ENCODE assay signal across 19 mouse cellular contexts in the genomic region with DNA sequence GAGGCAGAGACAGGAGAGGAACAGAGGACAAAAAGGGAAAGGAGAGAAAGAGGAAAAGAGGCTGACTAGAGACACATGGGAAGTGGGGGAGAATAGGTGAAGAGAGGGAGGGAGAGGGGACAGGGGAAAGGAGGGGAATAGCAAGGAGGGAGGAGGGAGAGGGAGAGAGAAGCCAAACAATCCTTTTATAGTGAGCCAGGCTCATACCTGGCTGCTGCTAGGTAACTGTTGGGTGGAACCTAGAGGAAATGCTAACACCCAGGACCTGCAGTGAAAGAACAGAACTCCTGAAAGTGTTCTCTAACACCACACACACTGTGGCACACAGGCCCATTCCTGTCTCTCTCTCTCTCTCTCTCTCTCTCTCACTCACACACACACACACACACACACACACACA. TPM values are rescaled to one million over a fixed set of nuclear protein-coding genes. Genes with fewer than 3 reads are reported as not detected.
DNase-seq lines count a peak whose midpoint lies in the region; ATAC-seq and TF ChIP-seq lines count a peak whose summit lies in the region.
"Had no signal": no experiment of that assay in that cellular context is flagged by ENCODE, and none has a peak within 500 bp of the region (broad histone marks: within the 10 kb centered on the region; RNA-seq: fewer than 3 reads in every experiment).

No protein-coding gene starts in this region.

- no peak overlapping the region for H3K4me2 ChIP-seq in heart, embryonic 15.5 days
- H3K4me2 ChIP-seq in hindbrain, embryonic 16.5 days (ENCODE audit: low read length), result no peak overlapping the region
- H3K4me2 ChIP-seq in stomach, embryonic 14.5 days (replicated peaks; ENCODE audit: low read depth, low read length), result no peak overlapping the region
- H3K4me2 ChIP-seq: heart, embryonic 12.5 days had no signal

- no peak overlapping the region for H3K4me3 ChIP-seq in heart, embryonic 15.5 days
- no peak overlapping the region for H3K4me3 ChIP-seq in layer of hippocampus, adult 2 months
- H3K4me3 ChIP-seq in hindbrain, embryonic 16.5 days (ENCODE audit: low read length), result no peak overlapping the region
- no peak overlapping the region for H3K4me3 ChIP-seq in stomach, embryonic 14.5 days (ENCODE audit: low read depth, low read length)
- no peak overlapping the region for H3K4me3 ChIP-seq in cerebellum, adult 2 months (replicated peaks; ENCODE audit: insufficient read depth, low read depth, low read length)
- H3K4me3 ChIP-seq: heart, embryonic 12.5 days; midbrain, embryonic 10.5 days had no signal

- no peak for TF ChIP-seq POLR2A in cerebellum, adult 2 months (IDR thresholded peaks at IDR 0.05; ENCODE audit: borderline replicate concordance, insufficient read depth, low read length)

- H3K9ac ChIP-seq in heart, embryonic 15.5 days, result no peak overlapping the region
- no peak overlapping the region for H3K9ac ChIP-seq in hindbrain, embryonic 16.5 days (ENCODE audit: low read depth, low read length)
- no peak overlapping the region for H3K9ac ChIP-seq in stomach, embryonic 14.5 days (replicated peaks; ENCODE audit: low read depth, low read length)
- H3K9ac ChIP-seq: forebrain, postnatal 0 days; heart, embryonic 12.5 days; liver, embryonic 14.5 days had no signal

- H3K27me3 ChIP-seq in heart, embryonic 15.5 days, result no peaks in the 10 kb centered on the region
- H3K27me3 ChIP-seq in hindbrain, embryonic 16.5 days (replicated peaks; ENCODE audit: control insufficient read depth, insufficient read depth, low read length), result no peaks in the 10 kb centered on the region
- no peaks in the 10 kb centered on the region for H3K27me3 ChIP-seq in stomach, embryonic 14.5 days (ENCODE audit: control insufficient read depth, insufficient read depth, low read length)
- H3K27me3 ChIP-seq in cerebellum, adult 2 months (ENCODE audit: control insufficient read depth, insufficient read depth, low read length), result no peaks in the 10 kb centered on the region
- H3K27me3 ChIP-seq: heart, embryonic 12.5 days had no signal

- no peaks in the 10 kb centered on the region; the same call in 1 of the 2 replicates for H3K4me1 ChIP-seq in heart, embryonic 15.5 days (replicated peaks)
- H3K4me1 ChIP-seq in hindbrain, embryonic 16.5 days (ENCODE audit: control insufficient read depth, insufficient read depth, low read depth, low read length), result no peaks in the 10 kb centered on the region
- peaks cover 9% of the 10 kb centered on the region; the same call in 1 of the 2 replicates for H3K4me1 ChIP-seq in stomach, embryonic 14.5 days (ENCODE audit: control insufficient read depth, insufficient read depth, low read length)
- H3K4me1 ChIP-seq in cerebellum, adult 2 months (ENCODE audit: control insufficient read depth, insufficient read depth, low read length), result no peaks in the 10 kb centered on the region

- H3K36me3 ChIP-seq in heart, embryonic 15.5 days, result no peaks in the 10 kb centered on the region
- no peaks in the 10 kb centered on the region for H3K36me3 ChIP-seq in hindbrain, embryonic 16.5 days (ENCODE audit: control insufficient read depth, insufficient read depth, low read length)
- no peaks in the 10 kb centered on the region for H3K36me3 ChIP-seq in stomach, embryonic 14.5 days (ENCODE audit: control insufficient read depth, insufficient read depth, low read length)
- H3K36me3 ChIP-seq: midbrain, embryonic 10.5 days had no signal

- TF ChIP-seq CTCF in layer of hippocampus, adult 2 months (conservative IDR thresholded peaks at IDR 0.05), result no peak
- TF ChIP-seq CTCF in cerebellum, adult 2 months (IDR thresholded peaks at IDR 0.05; ENCODE audit: borderline replicate concordance, insufficient read depth, low read depth, low read length), result no peak

- no peak for ATAC-seq in heart, embryonic 15.5 days (replicated peaks; ENCODE audit: insufficient number of reproducible peaks, insufficient read depth, low FRiP score, low read depth)
- 0 out of 2 replicates have a peak, but pooled peaks have one; percentile 7 for ATAC-seq in hindbrain, embryonic 16.5 days
- ATAC-seq in stomach, embryonic 14.5 days (ENCODE audit: insufficient number of reproducible peaks, insufficient read depth, low FRiP score, low read depth), result peak; percentile 59
- ATAC-seq: intestine, postnatal 0 days had no signal

- DNase-seq in heart, postnatal 14 days, result no peak
- DNase-seq in layer of hippocampus, adult 2 months (ENCODE audit: low spot score in 2 of 2), result no peak
- DNase-seq in layer of hippocampus, adult 18-20 months (ENCODE audit: low spot score in 2 of 2), result no peak
- no peak for DNase-seq in cerebellum, adult 2 months
- DNase-seq: adrenal gland, postnatal 36 days; cerebellum, adult 11-12 months; cerebellum, postnatal 25 days; embryo, embryonic 11 days; heart, postnatal 4 days; kidney, postnatal 36 days had no signal

- H3K9me3 ChIP-seq in heart, embryonic 15.5 days (replicated peaks), result no peaks in the 10 kb centered on the region
- no peaks in the 10 kb centered on the region for H3K9me3 ChIP-seq in hindbrain, embryonic 16.5 days (ENCODE audit: control insufficient read depth, low read length)
- no peaks in the 10 kb centered on the region for H3K9me3 ChIP-seq in stomach, embryonic 14.5 days (ENCODE audit: control insufficient read depth, low read depth, low read length)
- H3K9me3 ChIP-seq: heart, embryonic 12.5 days; midbrain, embryonic 10.5 days had no signal

- H3K27ac ChIP-seq in heart, embryonic 15.5 days, result peak overlapping the region; percentile 14; the same call in 1 of the 2 replicates
- H3K27ac ChIP-seq in layer of hippocampus, adult 2 months, result peak overlapping the region; percentile 75
- no peak overlapping the region for H3K27ac ChIP-seq in hindbrain, embryonic 16.5 days (ENCODE audit: low read depth, low read length)
- H3K27ac ChIP-seq in stomach, embryonic 14.5 days (ENCODE audit: low read length), result peak overlapping the region; percentile 63; the same call in 1 of the 2 replicates
- H3K27ac ChIP-seq in cerebellum, adult 2 months (ENCODE audit: insufficient read depth, low read length), result no peak overlapping the region
- H3K27ac ChIP-seq: liver, embryonic 14.5 days; macrophage had no signal

- intact Hi-C loops in heart, postnatal 14 days (cut with DNase I), result no loop called here

RNA-seq across cellular contexts. Expression of gene Susd1, which starts 15.6 kb away (rescaled TPM):
- 3.7 and 6.8 TPM in 2 replicates for polyA plus RNA-seq in heart, embryonic 15.5 days (2015; fragmentation: Nextera tagmentation; extraction: Ambion mirVana)
- 1 to 10 TPM in 1 of 2 experiments, under 1 TPM in 1; 0.98 to 1.5 TPM for total RNA-seq in heart, postnatal 14 days (2021)
- 10 to 100 TPM in 1 of 2 experiments, 1 to 10 TPM in 1; 9.9 to 10.3 TPM for total RNA-seq in layer of hippocampus, adult 2 months (2021)
- 1 to 10 TPM; 7.5 to 8.1 TPM for total RNA-seq in layer of hippocampus, adult 18-20 months (2021)
- polyA plus RNA-seq in hindbrain, embryonic 16.5 days (2015; fragmentation: Nextera tagmentation; extraction: Ambion mirVana), result 2.1 and 2.2 TPM in 2 replicates
- 8.2 and 9.9 TPM in 2 replicates for polyA plus RNA-seq in stomach, embryonic 14.5 days (2014; fragmentation: Nextera tagmentation; extraction: Ambion mirVana)
- 3.5 and 4.0 TPM in 2 replicates for polyA plus RNA-seq in cerebellum, adult 2 months (2012; rRNA removed)

Comparison
In these comparisons a context has a peak if more than half of its experiments do, and no peak if none do; other contexts are left out.
1. H3K27ac ChIP-seq: peak in heart, embryonic 15.5 days (single experiment), layer of hippocampus, adult 2 months (single experiment) and stomach, embryonic 14.5 days (single experiment); none in hindbrain, embryonic 16.5 days (single experiment) and cerebellum, adult 2 months (single experiment).